Mouse (Mus musculus) CH12.LX (cell line): Measurements from ENCODE around the gene Nkx2-5. TPM values are rescaled to one million over a fixed set of nuclear protein-coding genes. Genes with fewer than 3 reads are reported as not detected.

ENCODE experiments used
- DNase-seq: peaks from one replicate; pipeline ENCODE4 v3.0.0-alpha.2; 2013; ENCODE audit errors: extremely low read depth
- H3K27ac ChIP-seq: 2 replicates; pipeline ENCODE4 v1.5.1; 2012; ENCODE audit warnings: low read depth, mild to moderate bottlenecking, control low read depth, moderate library complexity; ENCODE audit not compliant: insufficient read depth
- H3K27me3 ChIP-seq: replicated peaks from 2 replicates; pipeline ENCODE3; 2012; ENCODE audit warnings: inconsistent platforms
- H3K36me3 ChIP-seq, 2 experiments: replicated peaks in 1 of 2; 2 replicates each; pipeline versions ENCODE3 to v1.6.1; 2012; ENCODE audit warnings: inconsistent platforms in 1 of 2, low read length in 1 of 2, mild to moderate bottlenecking in 1 of 2, mixed read lengths in 1 of 2, moderate library complexity in 1 of 2; ENCODE audit not compliant: control insufficient read depth in 1 of 2, insufficient read depth in 1 of 2
- H3K4me1 ChIP-seq, 2 experiments: 2 replicates each; pipeline ENCODE4 v1.6.1; 2012; ENCODE audit warnings: inconsistent platforms in 1 of 2, moderate library complexity in 1 of 2; ENCODE audit not compliant: insufficient read depth in 2 of 2, control insufficient read depth in 1 of 2
- H3K4me2 ChIP-seq: 2 replicates; pipeline ENCODE4 v1.6.1; 2012; ENCODE audit warnings: low read depth, mild to moderate bottlenecking, control low read depth; ENCODE audit not compliant: poor library complexity, insufficient read depth, severe bottlenecking
- H3K4me3 ChIP-seq, 3 experiments: fragments of 150-350 bp in 1 of 3; sonication (generic) in 1 of 3; replicated peaks in 1 of 3; 2 replicates each; pipeline versions ENCODE3 to v1.5.1; 2011 to 2012; ENCODE audit warnings: low read depth in 2 of 3, low read length in 2 of 3, mild to moderate bottlenecking in 2 of 3, moderate library complexity in 2 of 3, control low read depth in 1 of 3, improper control_type of control experiment in 1 of 3, inconsistent platforms in 1 of 3, mixed read lengths in 1 of 3; ENCODE audit not compliant: poor library complexity in 1 of 3
- H3K79me2 ChIP-seq: replicated peaks from 2 replicates; pipeline ENCODE4 v1.6.1; 2012; ENCODE audit warnings: mild to moderate bottlenecking, moderate library complexity; ENCODE audit not compliant: control insufficient read depth, poor library complexity, insufficient read depth, severe bottlenecking; ENCODE audit errors: extremely low read depth
- H3K9ac ChIP-seq: 2 replicates; pipeline ENCODE4 v1.6.1; 2012; ENCODE audit warnings: low read depth, mild to moderate bottlenecking, control low read depth, moderate library complexity; ENCODE audit not compliant: insufficient read depth
- H3K9me3 ChIP-seq: replicated peaks from 2 replicates; pipeline ENCODE3; 2012; ENCODE audit warnings: low read length, inconsistent platforms, mixed read lengths
- BHLHE40 ChIP-seq: IDR thresholded peaks from 2 replicates; pipeline ENCODE4 v1.6.1; 2011; ENCODE audit warnings: mild to moderate bottlenecking, low read depth, low read length, improper control_type of control experiment
- CHD1 ChIP-seq: IDR thresholded peaks from 2 replicates; pipeline ENCODE4 v1.6.1; 2012; ENCODE audit warnings: low read depth, low read length, improper control_type of control experiment, inconsistent platforms
- CHD2 ChIP-seq: IDR thresholded peaks from 2 replicates; pipeline ENCODE4 v1.6.1; 2011; ENCODE audit warnings: low read length, improper control_type of control experiment
- E2F4 ChIP-seq: IDR thresholded peaks from 2 replicates; pipeline ENCODE4 v1.6.1; 2011; ENCODE audit warnings: low read depth, low read length, improper control_type of control experiment; ENCODE audit not compliant: insufficient replicate concordance
- ELF1 ChIP-seq: IDR thresholded peaks from 2 replicates; pipeline ENCODE4 v1.6.1; 2014; ENCODE audit warnings: low read depth, mild to moderate bottlenecking, inconsistent platforms, low read length, improper control_type of control experiment
- EP300 ChIP-seq: IDR thresholded peaks from 2 replicates; pipeline ENCODE4 v1.6.1; 2011; ENCODE audit warnings: low read length, improper control_type of control experiment
- ETS1 ChIP-seq: conservative IDR thresholded peaks from 2 replicates; pipeline ENCODE4 v1.6.1; 2012; ENCODE audit warnings: low read depth, mild to moderate bottlenecking, inconsistent platforms, low read length, improper control_type of control experiment, moderate library complexity
- GABPA ChIP-seq: IDR thresholded peaks from 2 replicates; pipeline ENCODE4 v1.6.1; 2012; ENCODE audit warnings: low read depth, low read length, improper control_type of control experiment, inconsistent platforms; ENCODE audit not compliant: insufficient replicate concordance
- HCFC1 ChIP-seq: IDR thresholded peaks from 2 replicates; pipeline ENCODE4 v1.6.1; 2012; ENCODE audit warnings: low read depth, mild to moderate bottlenecking, inconsistent platforms, low read length, improper control_type of control experiment
- IRF4 ChIP-seq: IDR thresholded peaks from 2 replicates; pipeline ENCODE4 v1.6.1; 2014; ENCODE audit warnings: low read depth, mild to moderate bottlenecking, inconsistent platforms, low read length, improper control_type of control experiment
- JUND ChIP-seq: conservative IDR thresholded peaks from 2 replicates; pipeline ENCODE4 v1.6.1; 2011; ENCODE audit warnings: low read depth, low read length, improper control_type of control experiment
- KAT2A ChIP-seq: IDR thresholded peaks from 2 replicates; pipeline ENCODE4 v1.6.1; 2012; ENCODE audit warnings: low read length, improper control_type of control experiment, inconsistent platforms; ENCODE audit not compliant: insufficient replicate concordance
- MAX ChIP-seq: IDR thresholded peaks from 2 replicates; pipeline ENCODE4 v1.6.1; 2011; ENCODE audit warnings: low read length, improper control_type of control experiment
- MAZ ChIP-seq: IDR thresholded peaks from 2 replicates; pipeline ENCODE4 v1.6.1; 2012; ENCODE audit warnings: low read depth, mild to moderate bottlenecking, inconsistent platforms, low read length, improper control_type of control experiment, moderate library complexity
- MEF2A ChIP-seq: IDR thresholded peaks from 2 replicates; pipeline ENCODE4 v1.6.1; 2014; ENCODE audit warnings: low read depth, mild to moderate bottlenecking, inconsistent platforms, low read length, improper control_type of control experiment, borderline replicate concordance
- MYC ChIP-seq: IDR thresholded peaks from 2 replicates; pipeline ENCODE4 v1.6.1; 2011; ENCODE audit warnings: low read depth, mild to moderate bottlenecking, improper control_type of control experiment, low read length
- PAX5 ChIP-seq: IDR thresholded peaks from 2 replicates; pipeline ENCODE4 v1.6.1; 2012; ENCODE audit warnings: low read length, inconsistent platforms, mixed read lengths
- POLR2A ChIP-seq: IDR thresholded peaks from 2 replicates; pipeline ENCODE4 v1.6.1; 2011; ENCODE audit warnings: low read depth, mild to moderate bottlenecking, improper control_type of control experiment, low read length
- POLR2AphosphoS2 ChIP-seq: IDR thresholded peaks from 2 replicates; pipeline ENCODE4 v1.6.1; 2011; ENCODE audit warnings: low read depth, low read length, improper control_type of control experiment
- RAD21 ChIP-seq: IDR thresholded peaks from 2 replicates; pipeline ENCODE4 v1.6.1; 2011; ENCODE audit warnings: low read depth, mild to moderate bottlenecking, low read length, improper control_type of control experiment, moderate library complexity
- SMC3 ChIP-seq: IDR thresholded peaks from 2 replicates; pipeline ENCODE4 v1.6.1; 2011; ENCODE audit warnings: low read depth, low read length, improper control_type of control experiment
- TBP ChIP-seq: conservative IDR thresholded peaks from 2 replicates; pipeline ENCODE4 v1.6.1; 2011; ENCODE audit warnings: low read depth, low read length, improper control_type of control experiment
- TCF12 ChIP-seq: IDR thresholded peaks from 2 replicates; pipeline ENCODE4 v1.6.1; 2014; ENCODE audit warnings: low read depth, mild to moderate bottlenecking, inconsistent platforms, low read length, improper control_type of control experiment
- UBTF ChIP-seq: IDR thresholded peaks from 2 replicates; pipeline ENCODE4 v1.6.1; 2012; ENCODE audit warnings: low read depth, mild to moderate bottlenecking, inconsistent platforms, low read length, improper control_type of control experiment, moderate library complexity
- USF2 ChIP-seq: conservative IDR thresholded peaks from 2 replicates; pipeline ENCODE4 v1.6.1; 2011; ENCODE audit warnings: low read depth, low read length, improper control_type of control experiment
- ZC3H11A ChIP-seq: IDR thresholded peaks from 2 replicates; pipeline ENCODE4 v1.6.1; 2012; ENCODE audit warnings: low read depth, mild to moderate bottlenecking, inconsistent platforms, low read length, improper control_type of control experiment
- ZMIZ1 ChIP-seq: IDR thresholded peaks from 2 replicates; pipeline ENCODE4 v1.6.1; 2012; ENCODE audit warnings: low read depth, mild to moderate bottlenecking, inconsistent platforms, low read length, improper control_type of control experiment
- dilution Hi-C: fragments of 300-500 bp; cut with MboI; formaldehyde crosslinking; loops from 2 replicates; pipeline ENCODE4 v1.14.3; 2020; ENCODE audit warnings: low sequenced_read_pairs; ENCODE audit not compliant: extremely low pct_unique_long_range_greater_than_20kb, extremely low pct_ligation_motif_present
- in situ Hi-C: fragments of 300-500 bp; cut with MboI; formaldehyde crosslinking; loops from 3 replicates; pipeline ENCODE4 v1.14.3; 2019; ENCODE audit warnings: low sequenced_read_pairs, low pct_ligation_motif_present, low pct_unique_long_range_greater_than_20kb, mixed read lengths
- polyA plus RNA-seq: library from polyadenylated mRNA; unstranded; fragments of >175 nt; gene quantifications from 2 replicates; pipeline ENCODE4 v1.2.1, GENCODE M21; 2012; ENCODE audit warnings: low read depth; ENCODE audit not compliant: insufficient read length
- total RNA-seq, 2 experiments: library from RNA; depleted of rRNA; stranded (reverse); fragments of 300-350 nt in 1 of 2; fragments of >200 nt in 1 of 2; gene quantifications; 2 replicates each; pipeline ENCODE4 v1.2.3; 2012 to 2014

Nkx2-5 gene
- total and polyA plus RNA-seq, 3 experiments, result not detected

DNA sequence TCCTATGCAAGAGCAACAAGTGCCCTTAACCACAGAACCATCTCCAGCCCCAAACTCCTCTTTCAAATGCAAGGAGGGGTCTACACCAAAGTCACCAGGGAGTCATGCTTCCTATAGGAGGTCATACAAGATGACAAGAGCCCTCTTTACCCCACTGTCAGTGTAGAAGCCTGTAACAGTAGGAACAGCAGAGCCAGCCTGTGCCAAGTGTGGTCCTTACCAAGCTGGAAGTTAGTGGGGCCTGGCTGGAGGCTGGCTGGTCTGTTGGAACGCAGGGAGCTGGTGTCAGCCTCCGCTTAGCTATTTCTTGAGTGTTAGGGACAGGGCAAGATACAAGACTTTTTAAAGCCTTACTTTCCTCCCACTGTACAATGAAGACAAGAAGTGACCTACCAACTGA, 11.0 kb downstream of the Nkx2-5 start:
- Histone ChIP-seq H3K9me3 (peaks cover 1% of the 10 kb centered on the region), H3K36me3 (no peaks in the 10 kb centered on the region), H3K79me2 (no peaks in the 10 kb centered on the region), H3K4me2 (no peak overlapping the region), H3K4me1 (peaks cover 4% of the 10 kb centered on the region in 2 experiments), H3K4me3 (no peak overlapping the region), H3K27me3 (no peaks in the 10 kb centered on the region), H3K27ac (no peak overlapping the region), H3K9ac (no peak overlapping the region)
- DNase-seq, result no peak
- no peak for TF ChIP-seq MYC
- no peak for TF ChIP-seq ELF1
- TF ChIP-seq CHD1, result no peak
- no peak for TF ChIP-seq ETS1
- TF ChIP-seq ZC3H11A, result no peak
- no peak for TF ChIP-seq HCFC1
- TF ChIP-seq PAX5, result no peak
- no peak for TF ChIP-seq POLR2A
- TF ChIP-seq MAZ, result no peak
- TF ChIP-seq MAX, result no peak
- TF ChIP-seq E2F4, result no peak
- TF ChIP-seq POLR2AphosphoS2, result no peak
- TF ChIP-seq ZMIZ1, result no peak
- no peak for TF ChIP-seq USF2
- TF ChIP-seq IRF4, result no peak
- no peak for TF ChIP-seq KAT2A
- TF ChIP-seq JUND, result no peak
- no peak for TF ChIP-seq CHD2
- no peak for TF ChIP-seq TBP
- in situ Hi-C loops, result no loop called here
- dilution Hi-C loops, result no loop called here

GRCm38 (mm10) chr17:26826131-26826530, 18.7 kb downstream of the Nkx2-5 start:
- Histone ChIP-seq H3K4me3 (no peak overlapping the region), H3K9ac (no peak overlapping the region), H3K36me3 (no peaks in the 10 kb centered on the region), H3K27ac (no peak overlapping the region), H3K4me1 (no peaks in the 10 kb centered on the region), H3K9me3 (peaks cover 3% of the 10 kb centered on the region), H3K27me3 (no peaks in the 10 kb centered on the region), H3K4me2 (no peak overlapping the region), H3K79me2 (no peaks in the 10 kb centered on the region)
- DNase-seq, result no peak
- in situ Hi-C loops (no loop called here), dilution Hi-C loops (no loop called here)
- TF ChIP-seq BHLHE40 (no peak), SMC3 (no peak), IRF4 (no peak), ZC3H11A (no peak), HCFC1 (no peak), GABPA (no peak), UBTF (no peak), TCF12 (no peak), EP300 (no peak), MEF2A (no peak), USF2 (no peak), POLR2A (no peak), RAD21 (no peak), JUND (no peak), E2F4 (no peak)
